Mouse (Mus musculus) liver, adult 10 weeks (tissue): ENCODE data around the gene Mcpt8. TPM values are rescaled to one million over a fixed set of nuclear protein-coding genes. Genes with fewer than 3 reads are reported as not detected.

Experiments
- polyA plus RNA-seq: library from polyadenylated mRNA; stranded (reverse); fragments of 350-450 nt; fragmentation: Illumina TruSeq; extraction: RNeasy Lipid Tissue Mini Kit (QIAGEN cat#74804); gene quantifications from one replicate; pipeline ENCODE4 v1.2.3, GENCODE M21; 2014; ENCODE audit warnings: low read depth, low replicate concordance

Mcpt8 gene
- polyA plus RNA-seq, result not detected

DNA sequence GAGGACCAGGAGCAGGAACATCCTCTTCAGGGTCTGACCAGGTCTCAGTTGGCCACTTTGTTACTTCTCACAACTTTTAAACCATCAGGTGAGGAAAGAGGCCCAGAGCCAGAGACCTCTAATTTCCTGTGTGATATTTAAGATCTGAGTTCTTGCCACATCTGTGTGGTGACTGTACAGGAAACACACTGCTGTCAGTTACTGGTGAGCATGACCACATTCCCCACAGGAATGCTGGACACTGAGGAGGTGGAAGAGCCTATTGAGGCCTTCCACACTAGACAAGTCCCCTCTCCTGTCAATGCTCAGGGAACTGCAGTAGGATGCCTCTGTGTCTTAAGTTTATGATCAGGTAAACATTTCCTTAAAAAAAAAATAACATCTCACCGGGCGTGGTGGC is at the start of gene Mcpt8:
Gene Mcpt8, minus strand, starts transcription at position 107 of the 400 bp plus-strand sequence.

DNA sequence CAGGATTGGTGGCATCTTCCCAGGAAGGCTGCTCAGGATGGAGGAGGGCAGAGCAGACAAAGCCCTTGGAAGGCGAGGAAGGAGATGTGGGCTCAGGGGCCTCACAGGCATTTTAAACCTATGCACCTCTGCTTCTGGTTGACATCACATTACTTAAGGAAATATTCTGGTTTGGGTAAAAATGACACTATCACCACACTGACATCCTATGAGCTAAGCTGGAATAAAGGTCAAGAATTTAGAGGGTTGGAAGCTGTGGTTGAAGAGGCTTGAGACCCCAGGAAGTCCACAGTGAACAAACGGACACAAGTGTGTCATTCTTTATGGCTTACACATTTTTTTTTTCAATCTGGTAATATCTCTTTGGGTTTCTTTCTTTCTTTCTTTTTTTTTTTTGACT is 47.4 kb upstream of the Mcpt8 start, which contains the start of gene Gzmd:
Gene Gzmd, minus strand, starts transcription at position 101 of the 400 bp plus-strand sequence.

DNA sequence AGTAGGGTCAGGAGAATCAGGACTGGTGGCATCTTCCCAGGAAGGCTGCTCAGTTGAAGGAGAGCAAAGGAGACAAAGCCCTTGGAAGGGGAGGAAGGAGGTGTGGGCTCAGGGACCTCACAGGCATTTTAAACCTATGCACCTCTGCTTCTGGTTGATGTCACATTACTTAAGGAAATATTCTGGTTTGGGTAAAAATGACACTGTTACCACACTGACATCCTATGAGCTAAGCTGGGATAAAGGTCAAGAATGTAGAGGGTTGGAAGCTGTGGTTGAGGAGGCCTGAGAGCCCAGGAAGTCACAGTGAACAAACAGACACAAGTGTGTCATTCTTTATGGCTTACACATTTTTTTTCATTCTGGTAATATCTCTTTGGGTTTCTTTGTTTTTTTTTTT is 35.5 kb upstream of the Mcpt8 start, which contains the start of gene Gzme:
Gene Gzme, minus strand, starts transcription at position 101 of the 400 bp plus-strand sequence.

DNA sequence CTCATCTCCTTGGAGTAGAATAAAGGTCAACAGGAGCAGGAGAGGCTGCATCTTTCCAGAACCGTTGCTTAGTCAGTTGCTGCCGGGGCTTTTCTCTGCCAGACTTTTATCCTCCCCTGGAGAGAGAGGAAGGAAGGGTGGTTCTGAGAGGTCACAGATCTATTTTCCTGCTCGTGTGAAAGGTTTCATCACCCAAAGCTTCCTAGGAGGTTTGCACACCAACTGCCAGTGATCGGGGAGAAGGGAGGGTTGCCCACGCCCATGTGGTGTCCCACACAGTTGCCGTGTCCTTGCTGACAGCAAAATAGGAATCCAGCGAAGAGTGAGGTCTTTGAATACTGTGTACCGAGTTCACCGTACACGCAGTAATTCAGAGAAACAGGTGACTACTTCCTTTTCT is 17.3 kb upstream of the Mcpt8 start, which contains the start of gene Ctsg:
Gene Ctsg, minus strand, starts transcription at position 189 of the 400 bp plus-strand sequence.

DNA sequence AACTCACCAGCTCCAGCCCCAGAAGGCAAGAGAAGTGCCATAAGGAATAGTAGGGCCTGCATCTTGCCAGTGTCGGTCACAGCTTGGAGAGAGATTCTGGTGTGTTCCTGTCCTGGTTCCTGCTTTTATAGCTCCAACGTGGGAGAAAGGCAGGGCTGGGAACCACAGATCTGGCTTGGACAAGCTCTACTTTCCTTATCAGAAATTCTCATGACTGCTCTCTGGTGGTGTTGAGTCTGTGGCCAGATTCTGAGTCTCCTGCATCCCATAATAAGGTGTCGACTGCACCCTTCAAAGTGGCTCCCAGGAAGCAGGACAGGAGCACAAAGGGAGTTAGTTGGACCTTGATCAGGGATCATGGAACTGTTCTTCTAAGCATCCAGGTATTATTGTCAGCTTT is 22.9 kb downstream of the Mcpt8 start, which contains the start of gene Mcpt4:
Gene Mcpt4, minus strand, starts transcription at position 101 of the 400 bp plus-strand sequence.

DNA sequence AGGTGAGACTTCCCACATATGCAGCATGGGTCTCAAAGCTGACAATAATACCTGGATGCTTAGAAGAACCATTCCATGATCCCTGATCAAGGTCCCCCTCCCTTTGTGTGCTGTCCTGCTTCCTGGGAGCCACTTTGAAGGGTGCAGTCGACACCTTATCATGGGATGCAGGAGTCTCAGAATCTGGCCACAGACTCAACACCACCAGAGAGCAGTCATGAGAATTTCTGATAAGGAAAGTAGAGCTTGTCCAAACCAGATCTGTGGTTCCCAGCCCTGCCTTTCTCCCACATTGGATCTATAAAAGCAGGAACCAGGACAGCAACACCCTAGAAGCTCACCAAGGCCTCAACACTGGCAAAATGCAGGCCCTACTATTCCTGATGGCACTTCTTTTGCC is 43.3 kb downstream of the Mcpt8 start, which contains the start of gene Mcpt2:
Gene Mcpt2, plus strand, starts transcription at position 250 of the 400 bp plus-strand sequence.

Other genes starting within 250 kb of the Mcpt8 start
- gene Nynrin, start 231.3 kb downstream of the Mcpt8 start, polyA plus RNA-seq, result 0.05 TPM
- 0.19 TPM for gene Cbln3, start 200.9 kb downstream of the Mcpt8 start, polyA plus RNA-seq
- 16.9 TPM for gene Khnyn, start 200.3 kb downstream of the Mcpt8 start, polyA plus RNA-seq
- gene Sdr39u1, start 185.0 kb downstream of the Mcpt8 start, polyA plus RNA-seq, result 6.6 TPM
- not detected for gene Cma1, start 140.6 kb downstream of the Mcpt8 start, polyA plus RNA-seq
- not detected for gene Cma2, start 134.3 kb downstream of the Mcpt8 start, polyA plus RNA-seq
- gene Mcpt1, start 67.3 kb downstream of the Mcpt8 start, polyA plus RNA-seq, result not detected
- not detected for gene Mcpt9, start 54.8 kb downstream of the Mcpt8 start, polyA plus RNA-seq
- gene Mcpt2, start 43.2 kb downstream of the Mcpt8 start, polyA plus RNA-seq, result not detected
- gene Mcpt4, start 23.0 kb downstream of the Mcpt8 start, polyA plus RNA-seq, result not detected
- gene Ctsg, start 17.3 kb upstream of the Mcpt8 start, polyA plus RNA-seq, result not detected
- gene Gzme, start 35.4 kb upstream of the Mcpt8 start, polyA plus RNA-seq, result not detected
- not detected for gene Gzmd, start 47.3 kb upstream of the Mcpt8 start, polyA plus RNA-seq
- gene Gzmg, start 74.3 kb upstream of the Mcpt8 start, polyA plus RNA-seq, result not detected
- not detected for gene Gzmn, start 89.3 kb upstream of the Mcpt8 start, polyA plus RNA-seq
- gene Gzmf, start 126.1 kb upstream of the Mcpt8 start, polyA plus RNA-seq, result not detected
- not detected for gene Gzmc, start 149.4 kb upstream of the Mcpt8 start, polyA plus RNA-seq
- gene Gzmb, start 177.0 kb upstream of the Mcpt8 start, polyA plus RNA-seq, result 1.1 TPM